Mouse (Mus musculus): Measurements from ENCODE around the gene Ddx24.
"Not testable (repeated sequence)": the region's sequence is repeated elsewhere in the genome, so short reads cannot be mapped to it uniquely, and the experiment has no call there.

Ddx24 gene

GRCm38 (mm10) chr12:103425729-103426470 lies at the start of gene Ddx24:
Ddx24 (minus strand) TSS chr12:103425830.
- DNase-seq (ENCODE audit: low spot score in 2 of 2) = peak; percentile 95 to 99

- DNase-seq (ENCODE audit: low spot score in 2 of 2) = no peak
These were observed 48.9 kb upstream of the Ddx24 start for GRCm38 (mm10) chr12:103474481-103474880.

- no peak for DNase-seq (ENCODE audit: low spot score in 2 of 2)
These were observed 31.5 kb upstream of the Ddx24 start, which contains the start of gene Ifi27l2b for GRCm38 (mm10) chr12:103457140-103457539. Ifi27l2b (minus strand) TSS chr12:103457223.

GRCm38 (mm10) chr12:103456727-103457126 lies 31.1 kb upstream of the Ddx24 start:
- not testable (repeated sequence) for DNase-seq (ENCODE audit: low spot score in 2 of 2)

GRCm38 (mm10) chr12:103453361-103453760 lies 27.7 kb upstream of the Ddx24 start:
- no peak for DNase-seq (ENCODE audit: low spot score in 2 of 2)

GRCm38 (mm10) chr12:103445060-103445459 lies 19.4 kb upstream of the Ddx24 start:
- DNase-seq (ENCODE audit: low spot score in 2 of 2) = no peak

- not testable (repeated sequence) for DNase-seq (ENCODE audit: low spot score in 2 of 2)
These were observed 18.6 kb upstream of the Ddx24 start for GRCm38 (mm10) chr12:103444261-103444660.

GRCm38 (mm10) chr12:103443524-103443923 lies 17.9 kb upstream of the Ddx24 start, which contains the start of gene Ifi27l2a:
Ifi27l2a (minus strand) TSS chr12:103443680.
- DNase-seq (ENCODE audit: low spot score in 2 of 2) = no peak

GRCm38 (mm10) chr12:103437601-103438000 lies 12.0 kb upstream of the Ddx24 start:
- DNase-seq (ENCODE audit: low spot score in 2 of 2) = no peak

- DNase-seq (ENCODE audit: low spot score in 2 of 2) = no peak
These were observed 9.2 kb upstream of the Ddx24 start for GRCm38 (mm10) chr12:103434861-103435260.

DNA sequence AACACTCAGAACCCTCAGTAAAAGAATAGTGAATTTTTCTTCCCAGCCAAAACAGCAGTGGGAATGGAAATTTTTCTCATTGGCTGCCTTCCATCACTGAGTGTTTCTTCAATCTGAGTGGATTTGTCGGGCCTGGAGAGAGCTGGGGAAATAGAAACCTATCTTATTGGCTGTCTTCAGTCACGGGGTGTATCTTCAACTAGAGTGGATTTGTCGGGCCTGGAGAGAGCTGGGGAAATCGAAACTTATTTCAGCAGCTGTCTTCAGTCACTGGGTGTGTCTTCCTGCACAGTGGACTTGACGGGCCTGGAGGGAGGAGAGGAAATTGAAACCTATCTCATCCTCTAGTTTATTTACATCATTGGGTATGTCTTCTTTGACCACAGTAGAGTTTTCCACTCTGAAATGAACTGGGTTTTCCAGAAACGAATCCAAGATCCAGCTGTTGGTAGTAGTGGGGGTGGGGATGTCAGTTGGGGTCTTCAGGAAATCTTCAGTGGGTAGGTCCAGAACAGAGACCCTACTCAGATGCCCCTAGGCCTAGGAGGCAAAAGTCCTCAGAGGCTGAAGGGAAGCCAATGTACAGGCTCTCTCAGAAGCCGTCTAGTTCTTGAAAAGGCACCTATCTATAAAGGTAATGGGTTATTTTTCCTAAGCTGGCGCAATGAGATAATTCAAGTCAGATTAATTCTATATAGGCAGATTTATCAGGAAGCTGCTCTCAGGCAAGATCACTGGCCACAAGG lies 8.5 kb upstream of the Ddx24 start, which contains the start of gene Ifi27:
Ifi27 (plus strand) TSS at position 226 of the 746 bp plus-strand sequence.
- DNase-seq (ENCODE audit: low spot score in 2 of 2) = peak in 1 of 2 experiments; percentile 55

DNA sequence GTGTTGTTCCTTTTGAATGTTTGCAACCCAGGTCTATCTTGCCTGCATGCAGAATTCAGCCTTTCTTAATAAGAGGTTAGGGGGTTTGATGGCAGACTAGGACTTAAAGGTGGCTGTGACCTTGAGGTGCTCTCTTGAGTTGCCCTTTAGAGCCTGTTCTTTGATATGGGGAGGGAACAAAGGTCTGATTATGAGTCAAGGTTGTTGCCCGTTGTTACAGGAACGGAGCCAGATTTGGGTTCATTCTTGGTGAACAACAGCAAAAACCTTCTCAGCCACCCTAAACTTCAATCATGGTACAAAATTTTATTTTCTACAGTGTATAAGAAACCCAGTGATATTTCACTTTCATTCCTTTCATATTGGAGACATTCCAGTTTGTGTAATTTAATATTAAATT lies 7.8 kb upstream of the Ddx24 start:
- no peak for DNase-seq (ENCODE audit: low spot score in 2 of 2)

DNA sequence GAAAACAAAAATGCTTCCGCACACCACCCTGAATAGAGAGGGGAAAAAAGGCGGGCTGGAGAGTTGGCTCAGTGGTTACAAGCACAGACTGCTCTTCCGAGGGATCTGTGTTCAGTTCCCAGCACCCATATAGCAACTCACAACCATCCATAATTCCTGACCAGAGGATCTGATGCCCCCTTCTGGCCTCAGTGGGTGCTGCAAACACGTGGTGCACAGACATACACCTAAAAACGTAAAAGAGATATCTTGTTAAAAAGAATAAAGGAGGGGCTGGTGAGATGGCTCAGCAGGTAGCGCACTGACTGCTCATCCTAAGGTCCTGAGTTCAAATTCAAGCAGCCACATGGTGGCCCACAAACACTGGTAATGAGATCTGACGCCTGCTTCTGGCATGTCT lies 1.1 kb upstream of the Ddx24 start:
- no peak for DNase-seq (ENCODE audit: low spot score in 2 of 2)

DNA sequence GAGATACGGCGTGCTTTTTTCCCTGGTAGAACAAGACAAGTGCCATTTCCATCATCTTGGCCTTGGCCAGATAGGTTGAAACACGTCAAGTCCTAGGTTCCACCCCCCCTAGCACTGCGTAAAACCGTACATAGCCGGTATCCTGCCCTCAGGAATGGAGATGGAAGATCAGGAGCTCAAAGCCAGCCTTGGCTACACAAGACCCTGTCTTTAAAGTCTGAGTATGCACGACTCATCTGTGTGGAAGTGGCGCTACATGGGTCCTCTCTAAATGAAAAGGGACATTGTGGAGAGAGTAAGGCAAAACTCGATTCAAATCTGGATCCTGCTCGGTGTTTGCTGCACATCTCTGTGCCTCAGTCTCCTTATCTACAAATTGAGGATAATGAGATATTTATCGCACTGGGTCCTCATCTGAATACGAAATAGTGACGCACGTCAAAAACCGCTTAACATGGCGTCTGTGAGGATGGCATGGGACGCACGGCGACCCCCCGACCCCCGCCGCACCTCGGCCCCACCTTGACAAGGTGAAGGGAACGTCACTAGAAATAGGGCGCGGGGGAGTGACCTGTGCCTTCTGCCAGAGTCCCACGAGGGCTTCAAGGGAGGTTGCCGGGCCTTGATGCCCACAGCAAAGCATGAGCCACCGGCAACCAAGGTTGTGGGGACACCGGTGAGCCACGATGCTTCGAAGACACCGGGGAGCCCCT lies 458 bp downstream of the Ddx24 start:
- no peak for DNase-seq (ENCODE audit: low spot score in 2 of 2)

DNA sequence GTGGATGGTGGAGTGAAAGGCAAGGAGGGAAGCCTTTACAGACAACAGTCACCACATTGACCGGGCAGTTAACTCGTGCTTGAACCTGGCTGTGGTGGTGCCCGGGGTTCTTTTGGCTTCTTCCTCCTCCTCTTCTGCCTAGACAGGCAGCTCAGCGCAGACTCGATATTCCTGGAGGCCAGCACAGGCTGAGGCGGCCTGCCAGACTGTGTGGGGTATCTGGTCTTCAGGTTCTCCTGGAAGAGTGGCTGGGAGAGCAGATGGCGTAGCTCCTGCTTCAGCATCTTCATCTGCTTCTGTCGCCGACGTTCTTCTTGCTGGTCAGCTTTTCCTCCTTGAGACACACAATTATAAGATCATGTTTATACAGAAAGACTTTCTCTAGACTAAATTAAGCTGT lies 17.5 kb downstream of the Ddx24 start:
- no peak for DNase-seq (ENCODE audit: low spot score in 2 of 2)

- no peak for DNase-seq (ENCODE audit: low spot score in 2 of 2)
These were observed 17.9 kb downstream of the Ddx24 start, which contains the start of gene 9330161L09Rik for GRCm38 (mm10) chr12:103407720-103408119. 9330161L09Rik (minus strand) TSS chr12:103407820.

GRCm38 (mm10) chr12:103404131-103404530 lies 21.5 kb downstream of the Ddx24 start:
- no peak for DNase-seq (ENCODE audit: low spot score in 2 of 2)

GRCm38 (mm10) chr12:103396751-103397150 lies 28.9 kb downstream of the Ddx24 start:
- no peak for DNase-seq (ENCODE audit: low spot score in 2 of 2)

GRCm38 (mm10) chr12:103395486-103396275 lies 29.9 kb downstream of the Ddx24 start:
- DNase-seq (ENCODE audit: low spot score in 2 of 2) = no peak

DNA sequence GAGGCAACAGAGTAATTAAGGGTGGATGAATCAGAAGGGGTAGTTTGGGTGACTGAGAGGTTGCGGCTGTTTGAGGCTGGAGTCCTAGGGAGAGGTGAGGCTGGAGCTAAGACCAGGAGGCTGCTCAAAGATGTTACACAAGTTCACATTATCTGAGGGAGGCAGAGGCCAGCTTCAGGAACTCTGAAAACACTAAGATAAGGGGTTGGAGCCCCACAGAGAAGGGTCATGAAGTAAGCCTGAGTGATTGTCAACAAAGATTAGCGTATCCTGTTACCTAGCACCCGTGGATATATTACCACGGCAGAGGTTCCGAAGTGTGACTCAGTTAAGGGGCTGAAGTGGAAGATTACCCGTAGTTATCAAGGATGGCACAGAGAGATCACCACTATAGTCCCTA lies 32.1 kb downstream of the Ddx24 start:
- DNase-seq (ENCODE audit: low spot score in 2 of 2) = peak in 1 of 2 experiments; percentile 53

GRCm38 (mm10) chr12:103391098-103391497 lies 34.5 kb downstream of the Ddx24 start:
- DNase-seq (ENCODE audit: low spot score in 2 of 2) = no peak

Measured in spleen, postnatal 10 days (tissue).